Mouse (Mus musculus): ENCODE measurements at regions not wholly inside any gene's neighbourhood (a gene's known extent, or its start where the extent isn't known, plus 50 kb on each side); places are given as distances from the start of the nearest gene placed in this dataset.

- no peak for DNase-seq
Measured at GRCm38 (mm10) chr2:146625166-146625751, 113.1 kb upstream of the Ralgapa2 start.

- no peak for DNase-seq
Measured at GRCm38 (mm10) chr2:146626531-146626930, 114.4 kb upstream of the Ralgapa2 start.

DNA sequence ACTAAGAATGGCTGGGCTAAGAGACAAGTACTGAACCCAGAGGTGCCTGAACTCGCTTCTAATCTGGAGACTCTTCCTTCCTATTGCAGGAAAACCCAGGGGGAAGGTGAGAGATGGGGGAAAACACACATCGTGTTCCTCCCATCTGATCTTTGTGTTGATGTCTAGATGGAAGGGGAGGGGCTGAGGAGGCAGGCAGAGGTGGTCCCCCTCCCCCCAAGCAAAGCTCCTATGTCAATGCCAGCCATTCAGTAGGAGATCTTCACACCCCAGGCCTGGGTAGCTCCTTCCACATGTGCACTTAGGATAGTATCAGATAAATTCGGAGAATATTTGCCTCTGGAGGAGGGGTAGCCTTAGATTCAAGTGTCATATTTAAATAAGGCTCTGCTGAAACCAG is 118.0 kb upstream of the Ralgapa2 start:
- DNase-seq = no peak

DNA sequence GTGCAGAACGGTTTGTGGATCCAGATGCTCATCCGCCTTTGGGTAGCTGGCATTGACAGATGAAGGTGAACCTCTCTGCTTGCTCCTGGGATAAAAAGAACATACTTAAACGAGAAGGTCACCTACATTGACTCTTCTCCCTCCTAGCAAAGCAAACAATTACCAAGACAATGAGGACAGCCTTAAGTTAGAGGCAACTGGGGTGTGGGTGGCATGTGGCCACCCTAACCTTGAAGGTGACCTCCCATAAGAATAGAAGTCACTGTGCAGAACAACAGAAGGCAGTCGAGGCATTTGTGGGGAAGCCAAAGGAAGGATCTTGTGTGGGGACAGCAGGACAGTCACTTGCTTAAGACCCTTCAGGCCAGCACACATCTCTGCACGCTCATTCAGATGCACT is 119.0 kb upstream of the Ralgapa2 start:
- no peak for DNase-seq

GRCm38 (mm10) chr2:146633329-146634070 is 121.4 kb upstream of the Ralgapa2 start:
- DNase-seq = peak in 1 of 2 experiments; percentile 6

DNA sequence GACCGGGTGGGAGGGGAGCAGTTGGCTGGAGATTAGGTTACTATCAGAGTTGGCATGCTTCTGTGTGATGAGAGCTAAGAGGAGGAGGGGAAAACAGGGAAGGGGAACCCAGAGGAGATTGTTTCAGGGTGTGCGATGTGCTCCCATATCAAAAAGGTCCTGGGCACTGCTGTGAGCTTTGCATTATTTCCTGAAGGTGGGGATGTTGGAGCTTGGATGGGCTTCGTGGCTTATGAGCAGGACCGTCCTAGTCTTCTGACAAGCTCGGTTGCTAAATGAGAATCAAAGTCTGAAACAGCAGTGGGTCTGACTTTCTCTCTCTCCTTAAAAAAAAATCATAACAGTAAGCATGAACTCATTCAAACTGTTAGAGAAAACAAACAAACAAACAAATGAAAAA is 125.4 kb upstream of the Ralgapa2 start:
- no peak for DNase-seq

DNA sequence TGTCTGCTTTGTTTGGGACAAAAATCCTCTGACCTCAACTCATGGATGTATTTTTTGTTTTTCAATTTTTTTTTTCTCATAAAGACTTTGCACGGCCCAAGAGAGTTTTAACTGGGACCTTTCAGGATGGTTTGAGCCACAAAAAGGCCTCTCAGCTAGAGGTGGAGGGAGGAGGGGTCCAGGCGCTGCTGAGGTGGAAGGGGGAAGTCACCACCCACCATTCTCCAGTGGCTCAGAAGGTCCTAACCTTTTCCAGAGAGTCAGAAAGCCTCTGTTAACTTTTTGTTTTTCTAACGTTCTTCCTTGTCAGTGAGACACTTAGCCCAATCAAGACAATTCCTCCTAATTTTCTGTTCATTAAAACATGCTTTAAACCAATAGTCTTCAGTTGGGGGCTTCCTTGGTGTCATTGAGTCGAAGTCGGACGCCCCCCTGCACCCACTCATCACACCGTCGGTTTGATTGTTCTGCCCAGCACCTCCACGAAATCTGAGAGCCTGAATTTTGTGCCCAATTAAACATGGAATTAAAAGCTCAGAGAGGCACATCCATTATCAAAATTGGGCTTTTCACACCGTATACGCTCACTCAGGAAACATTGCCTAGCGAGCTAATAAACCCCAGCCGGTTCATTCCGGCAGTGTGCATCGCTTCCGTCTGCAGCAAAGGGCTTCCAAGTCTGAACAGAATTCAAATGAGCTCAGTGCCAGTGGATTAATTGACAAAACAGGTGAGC is 134.3 kb upstream of the Ralgapa2 start:
- DNase-seq = no peak

GRCm38 (mm10) chr2:146646973-146647282 is 134.8 kb upstream of the Ralgapa2 start:
- DNase-seq = no peak

DNA sequence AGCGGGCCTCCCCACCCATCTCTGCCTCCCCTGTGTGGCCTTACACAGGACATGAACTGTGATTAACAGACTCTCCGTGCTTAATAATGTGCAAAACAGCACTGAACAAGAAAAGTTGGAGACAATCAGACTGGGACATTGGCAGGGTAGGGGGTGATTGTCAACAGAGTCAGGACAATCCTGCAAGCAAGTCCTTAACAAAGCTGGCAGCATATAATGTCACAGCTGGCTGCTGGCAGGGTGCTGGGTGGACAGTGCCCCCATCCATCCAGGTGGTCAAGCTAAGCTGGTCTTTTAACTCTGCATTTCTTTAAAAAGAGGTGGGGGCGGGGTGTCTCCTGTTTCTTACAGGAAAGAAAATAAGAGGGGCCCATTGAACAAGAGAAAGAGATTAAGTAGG is 149.2 kb upstream of the Ralgapa2 start:
- DNase-seq = no peak

- DNase-seq = no peak
Measured at GRCm38 (mm10) chr2:146672761-146673160, 160.6 kb upstream of the Ralgapa2 start.

DNA sequence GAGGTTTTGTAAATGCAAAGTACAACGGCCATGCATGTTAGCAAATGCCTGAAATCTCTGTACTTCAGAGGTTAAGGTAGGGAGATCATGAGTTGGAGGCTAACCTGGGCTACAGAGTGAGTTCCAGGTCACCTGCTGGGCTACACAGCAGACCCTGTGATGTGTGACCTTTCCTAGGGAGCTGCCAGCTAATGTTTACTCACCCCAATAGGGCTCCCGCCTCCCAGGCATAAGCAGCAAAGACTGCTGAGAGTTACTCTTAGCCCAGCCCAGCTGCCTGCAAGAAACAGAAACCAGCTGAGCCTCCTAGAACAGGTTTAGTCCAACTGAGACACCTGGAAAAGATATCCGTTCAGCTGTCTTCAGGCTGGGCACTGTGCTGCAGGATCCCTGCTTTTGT is 169.8 kb upstream of the Ralgapa2 start:
- no peak for DNase-seq

- DNase-seq = no peak
Measured at GRCm38 (mm10) chr2:146685854-146686507, 169.7 kb upstream of the Kiz start.

DNA sequence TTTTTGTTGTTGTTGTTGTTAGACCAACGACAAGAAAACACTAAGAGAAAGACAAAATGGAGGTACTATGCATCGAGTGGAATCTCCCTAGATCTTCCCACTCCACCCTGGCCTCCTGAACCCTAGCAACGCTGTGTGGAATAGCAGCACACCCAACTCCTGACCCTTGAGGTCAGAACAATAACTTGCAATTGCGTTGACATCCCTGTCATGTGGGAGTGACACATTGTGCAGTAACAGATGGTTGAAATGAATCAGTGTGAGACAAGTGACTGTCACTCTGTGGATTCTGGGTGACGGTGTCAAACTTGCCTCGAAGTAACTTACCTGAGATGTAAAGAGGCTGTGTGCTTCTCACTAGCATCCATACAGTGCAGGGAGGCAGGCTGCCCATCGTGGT is 167.1 kb upstream of the Kiz start:
- DNase-seq = no peak

DNA sequence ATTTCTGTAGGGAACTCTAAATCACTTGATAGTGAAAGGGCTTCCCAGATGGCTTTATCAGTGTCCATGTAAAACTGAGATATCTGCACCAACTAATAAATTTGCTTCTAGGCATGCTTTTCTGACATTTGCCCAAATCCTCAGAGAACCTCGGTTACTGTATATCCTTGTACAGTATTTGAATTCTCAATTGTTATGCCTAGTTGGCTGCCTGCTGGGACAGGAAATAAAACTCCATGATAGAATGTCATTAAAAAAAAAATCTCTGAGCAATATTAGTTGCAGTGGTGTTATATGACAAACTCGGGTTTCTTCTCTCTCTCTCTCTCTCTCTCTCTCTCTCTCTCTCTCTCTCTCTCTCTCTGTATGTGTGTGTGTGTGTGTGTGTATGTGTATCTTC is 162.2 kb upstream of the Kiz start:
- DNase-seq = no peak

DNA sequence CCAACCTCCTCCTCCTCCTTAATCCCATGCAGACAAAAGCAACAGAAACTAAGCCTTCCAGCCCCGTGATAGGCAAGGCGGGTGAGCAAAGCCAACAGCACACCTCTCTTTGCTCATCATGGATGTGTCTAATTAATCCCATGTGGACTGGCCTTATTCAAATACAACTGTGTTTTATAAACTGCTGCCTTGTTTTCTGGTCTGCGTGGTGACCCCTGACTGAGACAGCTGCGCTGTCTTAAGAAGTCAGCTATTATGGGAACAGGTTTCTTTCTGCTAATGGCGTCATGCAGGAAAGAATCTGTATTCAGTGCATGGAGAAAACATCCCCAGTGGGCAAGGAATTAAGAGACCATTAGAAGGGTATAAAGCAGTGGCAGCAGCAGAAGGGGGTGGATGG is 161.6 kb upstream of the Kiz start:
- no peak for DNase-seq

GRCm38 (mm10) chr2:146696277-146696676 is 159.4 kb upstream of the Kiz start:
- no peak for DNase-seq

GRCm38 (mm10) chr2:146696727-146697126 is 158.9 kb upstream of the Kiz start:
- DNase-seq = no peak

DNA sequence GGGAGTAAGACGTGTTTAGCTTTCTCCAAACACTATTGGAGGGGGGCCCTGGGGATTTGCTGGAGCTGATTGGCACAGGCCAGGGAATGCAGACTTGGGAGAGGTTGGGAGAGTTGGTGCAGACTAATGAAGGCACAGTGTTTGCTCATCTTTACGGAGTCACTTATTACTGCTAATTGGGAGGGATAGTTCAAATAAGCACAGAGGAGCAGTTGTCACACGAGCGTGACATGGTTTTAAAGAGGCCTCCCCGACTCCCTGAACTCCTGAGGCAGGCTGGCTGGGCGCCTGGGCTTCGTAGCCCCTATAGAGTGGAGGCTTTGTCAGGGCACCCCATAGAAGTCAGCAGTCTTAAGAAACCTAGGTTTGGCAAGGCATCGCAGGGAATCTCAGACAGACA is 145.0 kb upstream of the Kiz start:
- DNase-seq = no peak

- DNase-seq = no peak
Measured at GRCm38 (mm10) chr2:146721184-146721715, 134.4 kb upstream of the Kiz start.

- DNase-seq = no peak
Measured at GRCm38 (mm10) chr2:146722351-146723025, 133.2 kb upstream of the Kiz start.

DNA sequence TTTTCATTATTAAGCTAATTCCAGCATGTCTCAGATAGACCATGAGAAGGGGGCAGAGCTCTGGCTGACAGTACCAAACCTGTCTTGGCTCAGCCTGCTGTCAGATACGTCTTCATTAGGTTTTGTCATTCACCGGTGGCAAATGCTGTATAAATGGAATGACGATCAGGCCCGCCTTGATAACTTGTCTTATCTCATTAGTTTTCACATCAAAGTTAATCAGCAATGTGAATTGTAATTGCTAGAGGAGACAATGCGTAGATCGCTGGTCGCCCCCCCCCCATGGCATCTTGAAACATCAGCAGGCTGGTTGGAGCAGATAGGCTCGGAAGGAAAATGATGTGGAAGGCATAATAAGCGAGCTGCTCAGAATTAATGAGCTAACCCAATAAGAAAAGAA is 132.5 kb upstream of the Kiz start:
- DNase-seq = no peak

- no peak for DNase-seq
Measured at GRCm38 (mm10) chr2:146723671-146724070, 132.0 kb upstream of the Kiz start.

- DNase-seq = no peak
Measured at GRCm38 (mm10) chr2:146724142-146724679, 131.5 kb upstream of the Kiz start.

Data from thymus, adult 18-20 months (tissue).